Mouse (Mus musculus): ENCODE results near the gene Lacc1. TPM values are rescaled to one million over a fixed set of nuclear protein-coding genes. Genes with fewer than 3 reads are reported as not detected.

Lacc1 gene
- total RNA-seq, 2 experiments from 2014 or later, result 9.7 to 9.8 TPM

DNA sequence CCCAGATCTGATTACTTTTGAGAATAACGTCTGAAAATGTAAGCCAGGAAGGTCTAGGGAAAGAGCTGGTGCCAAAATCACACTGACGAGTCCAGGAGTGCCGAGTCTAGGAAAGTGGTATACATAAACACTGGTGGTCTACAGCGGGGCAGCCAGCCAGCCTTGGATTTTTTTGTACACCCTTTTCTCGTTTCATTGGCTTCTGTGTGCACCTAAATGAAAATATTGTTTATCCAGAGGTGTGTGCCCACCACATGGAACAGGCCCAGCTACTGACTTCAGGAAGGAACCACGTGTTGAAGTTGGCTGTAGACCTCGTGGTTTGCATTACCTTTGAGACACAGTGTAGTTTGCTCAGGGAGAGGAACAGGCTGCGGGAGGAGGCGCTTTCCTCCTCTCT, 57.1 kb downstream of the Lacc1 start:
- no peak for DNase-seq

Other genes with a start within 250 kb of the Lacc1 start
- 1 to 10 TPM; 4.4 to 7.5 TPM for gene Ccdc122, start 132 bp downstream of the Lacc1 start, total RNA-seq (2021)
- gene Enox1, start 119.9 kb upstream of the Lacc1 start, total RNA-seq (2021), result 1 to 10 TPM; 4.9 to 9.4 TPM

Data from adrenal gland, postnatal 10 days (tissue).